Mouse (Mus musculus) CH12.LX (cell line): ENCODE results near the gene 2410004B18Rik. TPM values are rescaled to one million over a fixed set of nuclear protein-coding genes. Genes with fewer than 3 reads are reported as not detected.

Source experiments
- DNase-seq: peaks from one replicate; pipeline ENCODE4 v3.0.0-alpha.2; 2013; ENCODE audit errors: extremely low read depth
- H3K27ac ChIP-seq: 2 replicates; pipeline ENCODE4 v1.5.1; 2012; ENCODE audit warnings: low read depth, mild to moderate bottlenecking, control low read depth, moderate library complexity; ENCODE audit not compliant: insufficient read depth
- H3K27me3 ChIP-seq: replicated peaks from 2 replicates; pipeline ENCODE3; 2012; ENCODE audit warnings: inconsistent platforms
- H3K36me3 ChIP-seq, 2 experiments: replicated peaks in 1 of 2; 2 replicates each; pipeline versions ENCODE3 to v1.6.1; 2012; ENCODE audit warnings: inconsistent platforms in 1 of 2, low read length in 1 of 2, mild to moderate bottlenecking in 1 of 2, mixed read lengths in 1 of 2, moderate library complexity in 1 of 2; ENCODE audit not compliant: control insufficient read depth in 1 of 2, insufficient read depth in 1 of 2
- H3K4me1 ChIP-seq, 2 experiments: 2 replicates each; pipeline ENCODE4 v1.6.1; 2012; ENCODE audit warnings: inconsistent platforms in 1 of 2, moderate library complexity in 1 of 2; ENCODE audit not compliant: insufficient read depth in 2 of 2, control insufficient read depth in 1 of 2
- H3K4me2 ChIP-seq: 2 replicates; pipeline ENCODE4 v1.6.1; 2012; ENCODE audit warnings: low read depth, mild to moderate bottlenecking, control low read depth; ENCODE audit not compliant: poor library complexity, insufficient read depth, severe bottlenecking
- H3K4me3 ChIP-seq, 3 experiments: fragments of 150-350 bp in 1 of 3; sonication (generic) in 1 of 3; replicated peaks in 1 of 3; 2 replicates each; pipeline versions ENCODE3 to v1.5.1; 2011 to 2012; ENCODE audit warnings: low read depth in 2 of 3, low read length in 2 of 3, mild to moderate bottlenecking in 2 of 3, moderate library complexity in 2 of 3, control low read depth in 1 of 3, improper control_type of control experiment in 1 of 3, inconsistent platforms in 1 of 3, mixed read lengths in 1 of 3; ENCODE audit not compliant: poor library complexity in 1 of 3
- H3K79me2 ChIP-seq: replicated peaks from 2 replicates; pipeline ENCODE4 v1.6.1; 2012; ENCODE audit warnings: mild to moderate bottlenecking, moderate library complexity; ENCODE audit not compliant: control insufficient read depth, poor library complexity, insufficient read depth, severe bottlenecking; ENCODE audit errors: extremely low read depth
- H3K9ac ChIP-seq: 2 replicates; pipeline ENCODE4 v1.6.1; 2012; ENCODE audit warnings: low read depth, mild to moderate bottlenecking, control low read depth, moderate library complexity; ENCODE audit not compliant: insufficient read depth
- H3K9me3 ChIP-seq: replicated peaks from 2 replicates; pipeline ENCODE3; 2012; ENCODE audit warnings: low read length, inconsistent platforms, mixed read lengths
- CHD1 ChIP-seq: IDR thresholded peaks from 2 replicates; pipeline ENCODE4 v1.6.1; 2012; ENCODE audit warnings: low read depth, low read length, improper control_type of control experiment, inconsistent platforms
- CHD2 ChIP-seq: IDR thresholded peaks from 2 replicates; pipeline ENCODE4 v1.6.1; 2011; ENCODE audit warnings: low read length, improper control_type of control experiment
- ELF1 ChIP-seq: IDR thresholded peaks from 2 replicates; pipeline ENCODE4 v1.6.1; 2014; ENCODE audit warnings: low read depth, mild to moderate bottlenecking, inconsistent platforms, low read length, improper control_type of control experiment
- EP300 ChIP-seq: IDR thresholded peaks from 2 replicates; pipeline ENCODE4 v1.6.1; 2011; ENCODE audit warnings: low read length, improper control_type of control experiment
- ETS1 ChIP-seq: conservative IDR thresholded peaks from 2 replicates; pipeline ENCODE4 v1.6.1; 2012; ENCODE audit warnings: low read depth, mild to moderate bottlenecking, inconsistent platforms, low read length, improper control_type of control experiment, moderate library complexity
- IRF4 ChIP-seq: IDR thresholded peaks from 2 replicates; pipeline ENCODE4 v1.6.1; 2014; ENCODE audit warnings: low read depth, mild to moderate bottlenecking, inconsistent platforms, low read length, improper control_type of control experiment
- JUN ChIP-seq: IDR thresholded peaks from 2 replicates; pipeline ENCODE4 v1.6.1; 2011; ENCODE audit warnings: low read depth, mild to moderate bottlenecking, low read length, improper control_type of control experiment, moderate library complexity; ENCODE audit not compliant: insufficient read depth
- KAT2A ChIP-seq: IDR thresholded peaks from 2 replicates; pipeline ENCODE4 v1.6.1; 2012; ENCODE audit warnings: low read length, improper control_type of control experiment, inconsistent platforms; ENCODE audit not compliant: insufficient replicate concordance
- MXI1 ChIP-seq: IDR thresholded peaks from 2 replicates; pipeline ENCODE4 v1.6.1; 2011; ENCODE audit warnings: mild to moderate bottlenecking, low read depth, low read length, improper control_type of control experiment
- NELFE ChIP-seq: IDR thresholded peaks from 2 replicates; pipeline ENCODE4 v1.6.1; 2011; ENCODE audit warnings: low read depth, low read length, improper control_type of control experiment
- RCOR1 ChIP-seq: conservative IDR thresholded peaks from 2 replicates; pipeline ENCODE4 v1.6.1; 2012; ENCODE audit warnings: low read depth, mild to moderate bottlenecking, inconsistent platforms, low read length, improper control_type of control experiment
- SMC3 ChIP-seq: IDR thresholded peaks from 2 replicates; pipeline ENCODE4 v1.6.1; 2011; ENCODE audit warnings: low read depth, low read length, improper control_type of control experiment
- TBP ChIP-seq: conservative IDR thresholded peaks from 2 replicates; pipeline ENCODE4 v1.6.1; 2011; ENCODE audit warnings: low read depth, low read length, improper control_type of control experiment
- USF1 ChIP-seq: IDR thresholded peaks from 2 replicates; pipeline ENCODE4 v1.6.1; 2014; ENCODE audit warnings: low read depth, mild to moderate bottlenecking, inconsistent platforms, low read length, improper control_type of control experiment
- USF2 ChIP-seq: conservative IDR thresholded peaks from 2 replicates; pipeline ENCODE4 v1.6.1; 2011; ENCODE audit warnings: low read depth, low read length, improper control_type of control experiment
- ZC3H11A ChIP-seq: IDR thresholded peaks from 2 replicates; pipeline ENCODE4 v1.6.1; 2012; ENCODE audit warnings: low read depth, mild to moderate bottlenecking, inconsistent platforms, low read length, improper control_type of control experiment
- ZMIZ1 ChIP-seq: IDR thresholded peaks from 2 replicates; pipeline ENCODE4 v1.6.1; 2012; ENCODE audit warnings: low read depth, mild to moderate bottlenecking, inconsistent platforms, low read length, improper control_type of control experiment
- dilution Hi-C: fragments of 300-500 bp; cut with MboI; formaldehyde crosslinking; loops from 2 replicates; pipeline ENCODE4 v1.14.3; 2020; ENCODE audit warnings: low sequenced_read_pairs; ENCODE audit not compliant: extremely low pct_unique_long_range_greater_than_20kb, extremely low pct_ligation_motif_present
- in situ Hi-C: fragments of 300-500 bp; cut with MboI; formaldehyde crosslinking; loops from 3 replicates; pipeline ENCODE4 v1.14.3; 2019; ENCODE audit warnings: low sequenced_read_pairs, low pct_ligation_motif_present, low pct_unique_long_range_greater_than_20kb, mixed read lengths
- polyA plus RNA-seq: library from polyadenylated mRNA; unstranded; fragments of >175 nt; gene quantifications from 2 replicates; pipeline ENCODE4 v1.2.1, GENCODE M21; 2012; ENCODE audit warnings: low read depth; ENCODE audit not compliant: insufficient read length
- total RNA-seq, 2 experiments: library from RNA; depleted of rRNA; stranded (reverse); fragments of 300-350 nt in 1 of 2; fragments of >200 nt in 1 of 2; gene quantifications; 2 replicates each; pipeline ENCODE4 v1.2.3; 2012 to 2014

The 2410004B18Rik gene
- total and polyA plus RNA-seq, 3 experiments, result 51.9 to 138 (median 123) TPM

DNA sequence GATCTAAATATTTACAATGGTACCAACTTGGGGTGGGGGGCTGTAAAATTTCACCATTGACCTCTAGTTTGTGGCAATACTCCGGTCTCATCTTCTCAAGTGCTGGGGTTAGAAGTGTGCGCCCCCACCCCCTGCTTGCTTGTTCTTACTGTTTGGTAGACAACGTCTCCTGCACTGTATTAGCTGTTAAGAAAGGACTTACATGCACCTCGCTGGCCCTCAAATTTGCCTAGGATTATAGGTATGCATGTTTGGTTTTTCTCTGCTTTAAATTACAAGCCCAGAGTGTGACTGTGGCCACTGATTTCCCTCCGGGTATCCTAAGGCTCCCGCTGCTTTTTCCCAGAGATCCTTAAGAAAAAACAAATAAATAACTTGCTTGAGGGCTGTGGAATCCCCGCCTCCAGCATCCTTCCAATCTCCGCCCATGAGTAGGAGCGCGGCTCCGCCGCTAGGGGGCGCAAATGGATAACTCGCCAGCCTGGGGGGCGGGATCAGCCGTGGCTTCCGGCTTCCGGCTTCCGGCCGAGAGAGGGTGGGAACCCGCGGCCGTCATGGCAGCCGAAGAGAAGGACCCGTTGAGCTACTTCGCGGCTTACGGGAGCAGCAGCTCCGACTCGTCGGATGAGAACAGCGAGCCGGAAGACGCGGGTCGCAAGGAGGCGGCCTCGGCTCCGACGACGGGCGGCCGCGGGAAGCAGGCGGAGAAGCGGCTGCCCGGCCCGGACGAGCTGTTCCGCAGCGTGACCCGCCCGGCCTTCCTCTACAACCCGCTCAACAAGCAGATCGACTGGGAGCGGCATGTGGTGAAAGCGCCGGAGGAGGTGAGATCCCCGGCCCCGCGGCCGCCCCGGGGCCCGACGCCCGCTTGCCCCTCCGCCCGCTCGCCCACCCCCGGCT lies at the start of gene 2410004B18Rik (continued):
- peak; percentile 56; the same call in 1 of the 2 replicates for TF ChIP-seq IRF4

GRCm38 (mm10) chr3:145890346-145891132 lies 47.3 kb upstream of the 2410004B18Rik start:
- Histone ChIP-seq H3K27me3 (no peaks in the 10 kb centered on the region), H3K4me1 (peaks cover 0 to 11% of the 10 kb centered on the region in 2 experiments; a peak in 2 of 4 replicates), H3K79me2 (no peaks in the 10 kb centered on the region)
- no peak for TF ChIP-seq ZMIZ1
- TF ChIP-seq EP300, result no peak
- TF ChIP-seq JUN, result no peak
- TF ChIP-seq CHD2, result no peak
- TF ChIP-seq SMC3, result no peak
- no peak for TF ChIP-seq TBP
- no peak for TF ChIP-seq IRF4
- no peak for TF ChIP-seq KAT2A
- no peak for TF ChIP-seq CHD1
- no peak for TF ChIP-seq ZC3H11A
- no peak for TF ChIP-seq NELFE
- TF ChIP-seq RCOR1, result no peak
- TF ChIP-seq ETS1, result no peak
- TF ChIP-seq USF1, result no peak
- TF ChIP-seq MXI1, result no peak
- TF ChIP-seq USF2, result no peak
- TF ChIP-seq ELF1, result no peak
- TF ChIP-seq, all 38 proteins: peak for 0
- no peaks in the 10 kb centered on the region for H3K9me3 ChIP-seq
- no peak overlapping the region for H3K4me3 ChIP-seq
- no peaks in the 10 kb centered on the region for H3K36me3 ChIP-seq
- H3K27ac ChIP-seq, result no peak overlapping the region
- no peak overlapping the region for H3K9ac ChIP-seq
- H3K4me2 ChIP-seq, result no peak overlapping the region
- dilution Hi-C loops, result no loop called here
- in situ Hi-C loops, result no loop called here
- no peak for DNase-seq
